Mouse (Mus musculus): Measurements from ENCODE around the gene Slc35e3. TPM values are rescaled to one million over a fixed set of nuclear protein-coding genes. Genes with fewer than 3 reads are reported as not detected.

The Slc35e3 gene
- total and polyA plus RNA-seq, 3 experiments = 2.2 to 9.7 (median 5.0) TPM

- H3K4me1 ChIP-seq (ENCODE audit: control insufficient read depth in 1 of 2, insufficient read depth in 2 of 2) = peaks cover 5 to 17% of the 10 kb centered on the region in 2 experiments; a peak in 1 of 4 replicates
- TF ChIP-seq RAD21 (IDR thresholded peaks at IDR 0.05; ENCODE audit: low read depth, low read length) (no peak), EP300 (IDR thresholded peaks at IDR 0.05; ENCODE audit: low read length) (no peak), NELFE (IDR thresholded peaks at IDR 0.05; ENCODE audit: low read depth, low read length) (no peak), HCFC1 (IDR thresholded peaks at IDR 0.05; ENCODE audit: low read depth, low read length) (no peak), TCF12 (IDR thresholded peaks at IDR 0.05; ENCODE audit: low read depth, low read length) (no peak), USF2 (conservative IDR thresholded peaks at IDR 0.05; ENCODE audit: low read depth, low read length) (no peak), MEF2A (IDR thresholded peaks at IDR 0.05; ENCODE audit: borderline replicate concordance, low read depth, low read length) (no peak), MXI1 (IDR thresholded peaks at IDR 0.05; ENCODE audit: low read depth, low read length) (no peak), IRF4 (IDR thresholded peaks at IDR 0.05; ENCODE audit: low read depth, low read length) (no peak), JUN (IDR thresholded peaks at IDR 0.05; ENCODE audit: insufficient read depth, low read depth, low read length) (no peak), POLR2AphosphoS2 (IDR thresholded peaks at IDR 0.05; ENCODE audit: low read depth, low read length) (no peak), ZKSCAN1 (IDR thresholded peaks at IDR 0.05; ENCODE audit: borderline replicate concordance, low read depth, low read length) (no peak), CTCF (conservative IDR thresholded peaks at IDR 0.05 in 1 of 2, IDR thresholded peaks at IDR 0.05 in 1 of 2; ENCODE audit: low read depth in 2 of 2, low read length in 2 of 2) (no peak), POLR2A (IDR thresholded peaks at IDR 0.05; ENCODE audit: low read depth, low read length) (no peak), ELF1 (IDR thresholded peaks at IDR 0.05; ENCODE audit: low read depth, low read length) (no peak), E2F4 (IDR thresholded peaks at IDR 0.05; ENCODE audit: insufficient replicate concordance, low read depth, low read length) (no peak), KAT2A (IDR thresholded peaks at IDR 0.05; ENCODE audit: insufficient replicate concordance, low read length) (no peak), GABPA (IDR thresholded peaks at IDR 0.05; ENCODE audit: insufficient replicate concordance, low read depth, low read length) (no peak), MYC (IDR thresholded peaks at IDR 0.05; ENCODE audit: low read depth, low read length) (no peak), ZMIZ1 (IDR thresholded peaks at IDR 0.05; ENCODE audit: low read depth, low read length) (no peak)
- no peak overlapping the region for H3K27ac ChIP-seq (ENCODE audit: insufficient read depth, low read depth)
- no peak overlapping the region for H3K9ac ChIP-seq (ENCODE audit: insufficient read depth, low read depth)
- no peaks in the 10 kb centered on the region for H3K79me2 ChIP-seq (replicated peaks; ENCODE audit: control insufficient read depth, extremely low read depth, insufficient read depth, poor library complexity, severe bottlenecking)
- in situ Hi-C loops (cut with MboI; ENCODE audit: low pct_ligation_motif_present, low pct_unique_long_range_greater_than_20kb, low sequenced_read_pairs) = no loop called here
- peaks cover 64 to 90% of the 10 kb centered on the region in 2 experiments for H3K36me3 ChIP-seq (replicated peaks in 1 of 2; ENCODE audit: control insufficient read depth in 1 of 2, insufficient read depth in 1 of 2, low read length in 1 of 2)
- H3K9me3 ChIP-seq (replicated peaks; ENCODE audit: low read length) = no peaks in the 10 kb centered on the region
- H3K4me3 ChIP-seq (replicated peaks in 1 of 3; ENCODE audit: low read depth in 2 of 3, low read length in 2 of 3, poor library complexity in 1 of 3) = no peak overlapping the region
- DNase-seq (ENCODE audit: extremely low read depth) = no peak
- dilution Hi-C loops (cut with MboI; ENCODE audit: extremely low pct_ligation_motif_present, extremely low pct_unique_long_range_greater_than_20kb, low sequenced_read_pairs) = no loop called here
- H3K4me2 ChIP-seq (ENCODE audit: insufficient read depth, low read depth, poor library complexity, severe bottlenecking) = no peak overlapping the region
- H3K27me3 ChIP-seq (replicated peaks) = no peaks in the 10 kb centered on the region
Observed at GRCm38 (mm10) chr10:117776281-117777102, 30.3 kb upstream of the Slc35e3 start.

All from CH12.LX (cell line).